Mouse (Mus musculus): ENCODE data around the gene Klf9. TPM values are rescaled to one million over a fixed set of nuclear protein-coding genes. Genes with fewer than 3 reads are reported as not detected.
A peak's percentile ranks its signal among the peaks of the same experiment; 100 is the strongest.

Klf9 gene
- polyA plus RNA-seq, 1 experiment from 2014 or later: 0.89 TPM

GRCm38 (mm10) chr19:23203505-23204053, 62.6 kb downstream of the Klf9 start:
- peaks cover 40% of the 10 kb centered on the region for H3K36me3 ChIP-seq
- H3K27ac ChIP-seq: no peak overlapping the region
- ATAC-seq: no peak
- H3K4me2 ChIP-seq (replicated peaks): no peak overlapping the region
- no peak overlapping the region for H3K4me3 ChIP-seq (replicated peaks)
- H3K9ac ChIP-seq (replicated peaks): no peak overlapping the region
- H3K9me3 ChIP-seq: peaks cover 3% of the 10 kb centered on the region; the same call in 1 of the 2 replicates
- 94% methylated on average over 3 of the region's 3 CpGs for WGBS
- H3K4me1 ChIP-seq (replicated peaks): no peaks in the 10 kb centered on the region
- H3K27me3 ChIP-seq: no peaks in the 10 kb centered on the region

GRCm38 (mm10) chr19:23211325-23211724, 70.3 kb downstream of the Klf9 start:
- Histone ChIP-seq H3K4me2 (replicated peaks) (no peak overlapping the region), H3K27me3 (no peaks in the 10 kb centered on the region), H3K27ac (no peak overlapping the region), H3K9ac (replicated peaks) (no peak overlapping the region), H3K4me1 (replicated peaks) (0 out of 2 replicates have a peak, but pooled peaks cover 3% of the 10 kb centered on the region), H3K4me3 (replicated peaks) (no peak overlapping the region), H3K36me3 (peaks cover 39% of the 10 kb centered on the region), H3K9me3 (no peaks in the 10 kb centered on the region)
- 91% methylated on average over 6 of the region's 6 CpGs for WGBS
- ATAC-seq: no peak

- no peak overlapping the region for H3K27ac ChIP-seq
- H3K4me2 ChIP-seq (replicated peaks): no peak overlapping the region
- H3K27me3 ChIP-seq: no peaks in the 10 kb centered on the region
- H3K9ac ChIP-seq (replicated peaks): no peak overlapping the region
- 0 out of 2 replicates have a peak, but pooled peaks cover 3% of the 10 kb centered on the region for H3K4me1 ChIP-seq (replicated peaks)
- 64% methylated on average over 8 of the region's 8 CpGs for WGBS
- no peaks in the 10 kb centered on the region for H3K9me3 ChIP-seq
- ATAC-seq: no peak
- H3K36me3 ChIP-seq: peaks cover 42% of the 10 kb centered on the region
- H3K4me3 ChIP-seq (replicated peaks): no peak overlapping the region
These were observed 73.3 kb downstream of the Klf9 start for GRCm38 (mm10) chr19:23214326-23214725.

MicroRNAs within 50 kb of the gene (microRNA counts, 519-probe panel; counts per million panel counts)
- 110 counts per million, percentile 56 among the panel's probes with 10 or more counts for microRNA mmu-miR-1192

Small RNA genes lying within 50 kb of the gene (microRNA-seq; reads per million reads assigned to microRNA genes)
- not detected for gene Mir1192

Other genes with a start within 250 kb of the Klf9 start
- gene Smc5, start 132.7 kb downstream of the Klf9 start, polyA plus RNA-seq (2015; fragmentation: Nextera tagmentation; extraction: Ambion mirVana): 34.1 and 34.5 TPM in 2 replicates